Mouse (Mus musculus) CH12.LX (cell line): ENCODE data around the gene Calm4. TPM values are rescaled to one million over a fixed set of nuclear protein-coding genes. Genes with fewer than 3 reads are reported as not detected.

ENCODE experiments used
- DNase-seq: peaks from one replicate; pipeline ENCODE4 v3.0.0-alpha.2; 2013; ENCODE audit errors: extremely low read depth
- H3K27ac ChIP-seq: 2 replicates; pipeline ENCODE4 v1.5.1; 2012; ENCODE audit warnings: low read depth, mild to moderate bottlenecking, control low read depth, moderate library complexity; ENCODE audit not compliant: insufficient read depth
- H3K27me3 ChIP-seq: replicated peaks from 2 replicates; pipeline ENCODE3; 2012; ENCODE audit warnings: inconsistent platforms
- H3K36me3 ChIP-seq, 2 experiments: replicated peaks in 1 of 2; 2 replicates each; pipeline versions ENCODE3 to v1.6.1; 2012; ENCODE audit warnings: inconsistent platforms in 1 of 2, low read length in 1 of 2, mild to moderate bottlenecking in 1 of 2, mixed read lengths in 1 of 2, moderate library complexity in 1 of 2; ENCODE audit not compliant: control insufficient read depth in 1 of 2, insufficient read depth in 1 of 2
- H3K4me1 ChIP-seq, 2 experiments: 2 replicates each; pipeline ENCODE4 v1.6.1; 2012; ENCODE audit warnings: inconsistent platforms in 1 of 2, moderate library complexity in 1 of 2; ENCODE audit not compliant: insufficient read depth in 2 of 2, control insufficient read depth in 1 of 2
- H3K4me2 ChIP-seq: 2 replicates; pipeline ENCODE4 v1.6.1; 2012; ENCODE audit warnings: low read depth, mild to moderate bottlenecking, control low read depth; ENCODE audit not compliant: poor library complexity, insufficient read depth, severe bottlenecking
- H3K4me3 ChIP-seq, 3 experiments: fragments of 150-350 bp in 1 of 3; sonication (generic) in 1 of 3; replicated peaks in 1 of 3; 2 replicates each; pipeline versions ENCODE3 to v1.5.1; 2011 to 2012; ENCODE audit warnings: low read depth in 2 of 3, low read length in 2 of 3, mild to moderate bottlenecking in 2 of 3, moderate library complexity in 2 of 3, control low read depth in 1 of 3, improper control_type of control experiment in 1 of 3, inconsistent platforms in 1 of 3, mixed read lengths in 1 of 3; ENCODE audit not compliant: poor library complexity in 1 of 3
- H3K79me2 ChIP-seq: replicated peaks from 2 replicates; pipeline ENCODE4 v1.6.1; 2012; ENCODE audit warnings: mild to moderate bottlenecking, moderate library complexity; ENCODE audit not compliant: control insufficient read depth, poor library complexity, insufficient read depth, severe bottlenecking; ENCODE audit errors: extremely low read depth
- H3K9ac ChIP-seq: 2 replicates; pipeline ENCODE4 v1.6.1; 2012; ENCODE audit warnings: low read depth, mild to moderate bottlenecking, control low read depth, moderate library complexity; ENCODE audit not compliant: insufficient read depth
- H3K9me3 ChIP-seq: replicated peaks from 2 replicates; pipeline ENCODE3; 2012; ENCODE audit warnings: low read length, inconsistent platforms, mixed read lengths
- CHD1 ChIP-seq: IDR thresholded peaks from 2 replicates; pipeline ENCODE4 v1.6.1; 2012; ENCODE audit warnings: low read depth, low read length, improper control_type of control experiment, inconsistent platforms
- CTCF ChIP-seq, 2 experiments: IDR thresholded peaks in 1 of 2; conservative IDR thresholded peaks in 1 of 2; 2 replicates each; pipeline ENCODE4 v1.5.1; 2011 to 2012; ENCODE audit warnings: low read depth in 2 of 2, low read length in 2 of 2, improper control_type of control experiment in 1 of 2, inconsistent platforms in 1 of 2, mild to moderate bottlenecking in 1 of 2, moderate library complexity in 1 of 2
- ETS1 ChIP-seq: conservative IDR thresholded peaks from 2 replicates; pipeline ENCODE4 v1.6.1; 2012; ENCODE audit warnings: low read depth, mild to moderate bottlenecking, inconsistent platforms, low read length, improper control_type of control experiment, moderate library complexity
- IRF4 ChIP-seq: IDR thresholded peaks from 2 replicates; pipeline ENCODE4 v1.6.1; 2014; ENCODE audit warnings: low read depth, mild to moderate bottlenecking, inconsistent platforms, low read length, improper control_type of control experiment
- MAX ChIP-seq: IDR thresholded peaks from 2 replicates; pipeline ENCODE4 v1.6.1; 2011; ENCODE audit warnings: low read length, improper control_type of control experiment
- MXI1 ChIP-seq: IDR thresholded peaks from 2 replicates; pipeline ENCODE4 v1.6.1; 2011; ENCODE audit warnings: mild to moderate bottlenecking, low read depth, low read length, improper control_type of control experiment
- POLR2AphosphoS2 ChIP-seq: IDR thresholded peaks from 2 replicates; pipeline ENCODE4 v1.6.1; 2011; ENCODE audit warnings: low read depth, low read length, improper control_type of control experiment
- RAD21 ChIP-seq: IDR thresholded peaks from 2 replicates; pipeline ENCODE4 v1.6.1; 2011; ENCODE audit warnings: low read depth, mild to moderate bottlenecking, low read length, improper control_type of control experiment, moderate library complexity
- SIN3A ChIP-seq: IDR thresholded peaks from 2 replicates; pipeline ENCODE4 v1.6.1; 2012; ENCODE audit warnings: low read length, improper control_type of control experiment, inconsistent platforms
- SMC3 ChIP-seq: IDR thresholded peaks from 2 replicates; pipeline ENCODE4 v1.6.1; 2011; ENCODE audit warnings: low read depth, low read length, improper control_type of control experiment
- TBP ChIP-seq: conservative IDR thresholded peaks from 2 replicates; pipeline ENCODE4 v1.6.1; 2011; ENCODE audit warnings: low read depth, low read length, improper control_type of control experiment
- TCF12 ChIP-seq: IDR thresholded peaks from 2 replicates; pipeline ENCODE4 v1.6.1; 2014; ENCODE audit warnings: low read depth, mild to moderate bottlenecking, inconsistent platforms, low read length, improper control_type of control experiment
- USF1 ChIP-seq: IDR thresholded peaks from 2 replicates; pipeline ENCODE4 v1.6.1; 2014; ENCODE audit warnings: low read depth, mild to moderate bottlenecking, inconsistent platforms, low read length, improper control_type of control experiment
- dilution Hi-C: fragments of 300-500 bp; cut with MboI; formaldehyde crosslinking; loops from 2 replicates; pipeline ENCODE4 v1.14.3; 2020; ENCODE audit warnings: low sequenced_read_pairs; ENCODE audit not compliant: extremely low pct_unique_long_range_greater_than_20kb, extremely low pct_ligation_motif_present
- in situ Hi-C: fragments of 300-500 bp; cut with MboI; formaldehyde crosslinking; loops from 3 replicates; pipeline ENCODE4 v1.14.3; 2019; ENCODE audit warnings: low sequenced_read_pairs, low pct_ligation_motif_present, low pct_unique_long_range_greater_than_20kb, mixed read lengths
- polyA plus RNA-seq: library from polyadenylated mRNA; unstranded; fragments of >175 nt; gene quantifications from 2 replicates; pipeline ENCODE4 v1.2.1, GENCODE M21; 2012; ENCODE audit warnings: low read depth; ENCODE audit not compliant: insufficient read length
- total RNA-seq, 2 experiments: library from RNA; depleted of rRNA; stranded (reverse); fragments of 300-350 nt in 1 of 2; fragments of >200 nt in 1 of 2; gene quantifications; 2 replicates each; pipeline ENCODE4 v1.2.3; 2012 to 2014

The Calm4 gene
- total and polyA plus RNA-seq, 3 experiments: not detected

- Histone ChIP-seq H3K4me3 (no peak overlapping the region), H3K36me3 (no peaks in the 10 kb centered on the region), H3K27me3 (no peaks in the 10 kb centered on the region), H3K4me2 (no peak overlapping the region), H3K27ac (no peak overlapping the region), H3K4me1 (peaks cover 7 to 33% of the 10 kb centered on the region in 2 experiments; a peak in 3 of 4 replicates), H3K9ac (no peak overlapping the region), H3K9me3 (no peaks in the 10 kb centered on the region), H3K79me2 (no peaks in the 10 kb centered on the region)
- in situ Hi-C loops (no loop called here), dilution Hi-C loops (no loop called here)
- TF ChIP-seq POLR2AphosphoS2 (no peak), SIN3A (no peak), MAX (no peak), SMC3 (no peak)
- no peak for DNase-seq
Observed at GRCm38 (mm10) chr13:3796649-3797048, 40.9 kb upstream of the Calm4 start.

- in situ Hi-C loops: no loop called here
- dilution Hi-C loops: no loop called here
Observed at GRCm38 (mm10) chr13:3798751-3799150, 38.8 kb upstream of the Calm4 start.

GRCm38 (mm10) chr13:3799386-3799785 lies 38.2 kb upstream of the Calm4 start:
- in situ Hi-C loops: no loop called here
- dilution Hi-C loops: no loop called here

More at GRCm38 (mm10) chr13:3798751-3799150, 38.8 kb upstream of the Calm4 start:
- Histone ChIP-seq H3K4me1 (peaks cover 9 to 13% of the 10 kb centered on the region in 2 experiments), H3K27me3 (no peaks in the 10 kb centered on the region), H3K9ac (no peak overlapping the region), H3K4me2 (no peak overlapping the region), H3K27ac (no peak overlapping the region), H3K36me3 (no peaks in the 10 kb centered on the region), H3K4me3 (no peak overlapping the region), H3K79me2 (no peaks in the 10 kb centered on the region), H3K9me3 (no peaks in the 10 kb centered on the region)
- TF ChIP-seq CHD1 (no peak), TCF12 (no peak)
- DNase-seq: no peak

More at GRCm38 (mm10) chr13:3799386-3799785, 38.2 kb upstream of the Calm4 start:
- H3K9me3 ChIP-seq: no peaks in the 10 kb centered on the region
- no peaks in the 10 kb centered on the region for H3K79me2 ChIP-seq
- no peak overlapping the region for H3K27ac ChIP-seq
- H3K4me3 ChIP-seq: no peak overlapping the region
- H3K9ac ChIP-seq: no peak overlapping the region
- no peak for TF ChIP-seq CTCF (conservative IDR thresholded peaks at IDR 0.05 in 1 of 2, IDR thresholded peaks at IDR 0.05 in 1 of 2; ENCODE audit: low read depth in 2 of 2, low read length in 2 of 2)
- TF ChIP-seq MXI1: no peak
- TF ChIP-seq RAD21: no peak
- TF ChIP-seq USF1: no peak
- no peak for TF ChIP-seq POLR2AphosphoS2
- TF ChIP-seq ETS1: no peak
- no peak for TF ChIP-seq IRF4
- no peak for TF ChIP-seq TBP
- no peaks in the 10 kb centered on the region for H3K27me3 ChIP-seq
- peaks cover 5 to 6% of the 10 kb centered on the region in 2 experiments; a peak in 3 of 4 replicates for H3K4me1 ChIP-seq
- H3K36me3 ChIP-seq: no peaks in the 10 kb centered on the region
- H3K4me2 ChIP-seq: no peak overlapping the region
- DNase-seq: no peak
